Mouse (Mus musculus) C2C12 (cell line): ENCODE data around the gene Gm28308. TPM values are rescaled to one million over a fixed set of nuclear protein-coding genes. Genes with fewer than 3 reads are reported as not detected.

Experiments used
- H3K27me3 ChIP-seq: one replicate; pipeline ENCODE4 v1.6.1; 2011; ENCODE audit not compliant: control insufficient read depth, insufficient read depth, insufficient read length
- H3K36me3 ChIP-seq: one replicate; pipeline ENCODE4 v1.6.1; 2011; ENCODE audit not compliant: control insufficient read depth, insufficient read depth
- H3K4me3 ChIP-seq: one replicate; pipeline ENCODE4 v1.5.1; 2011; ENCODE audit warnings: mild to moderate bottlenecking, control low read depth; ENCODE audit not compliant: poor library complexity, insufficient read depth, severe bottlenecking
- H3K79me2 ChIP-seq: one replicate; pipeline ENCODE4 v1.6.1; 2011; ENCODE audit not compliant: control insufficient read depth, insufficient read depth
- H3K79me3 ChIP-seq: one replicate; pipeline ENCODE4 v1.6.1; 2011; ENCODE audit warnings: low read depth, control low read depth
- H3ac ChIP-seq: one replicate; pipeline ENCODE3; 2011; ENCODE audit warnings: low read depth; ENCODE audit not compliant: control insufficient read depth, insufficient read length
- CEBPB ChIP-seq: IDR thresholded peaks from one replicate; pipeline ENCODE4 v1.6.1; 2011; ENCODE audit warnings: low read depth, mild to moderate bottlenecking, control low read depth, moderate library complexity
- CTCF ChIP-seq: IDR thresholded peaks from one replicate; pipeline ENCODE4 v1.5.1; 2011; ENCODE audit not compliant: control insufficient read depth, insufficient read depth, insufficient read length
- FOSL1 ChIP-seq: IDR thresholded peaks from one replicate; pipeline ENCODE4 v1.8.0; 2011; ENCODE audit warnings: mild to moderate bottlenecking, low read length; ENCODE audit not compliant: poor library complexity, insufficient read depth, severe bottlenecking
- MAX ChIP-seq: IDR thresholded peaks from one replicate; pipeline ENCODE4 v1.6.1; 2011; ENCODE audit warnings: mild to moderate bottlenecking, control low read depth
- MYOD1 ChIP-seq: IDR thresholded peaks from one replicate; pipeline ENCODE4 v1.6.1; 2011; ENCODE audit warnings: low read depth; ENCODE audit not compliant: control insufficient read depth, insufficient read length
- MYOG ChIP-seq: IDR thresholded peaks from one replicate; pipeline ENCODE4 v1.6.1; 2011; ENCODE audit not compliant: control insufficient read depth, insufficient read length; ENCODE audit errors: extremely low read depth
- USF1 ChIP-seq: IDR thresholded peaks from one replicate; pipeline ENCODE4 v1.6.1; 2011; ENCODE audit warnings: low read depth, mild to moderate bottlenecking, control low read depth, moderate library complexity
- polyA plus RNA-seq: library from polyadenylated mRNA; unstranded; fragments of >200 nt; fragmentation: generic; extraction: Trizol; gene quantifications from one replicate; pipeline ENCODE4 v1.2.1, GENCODE M21; 2012; ENCODE audit warnings: missing spikeins

Gm28308 gene
- polyA plus RNA-seq, 1 experiment: 0.75 TPM

DNA sequence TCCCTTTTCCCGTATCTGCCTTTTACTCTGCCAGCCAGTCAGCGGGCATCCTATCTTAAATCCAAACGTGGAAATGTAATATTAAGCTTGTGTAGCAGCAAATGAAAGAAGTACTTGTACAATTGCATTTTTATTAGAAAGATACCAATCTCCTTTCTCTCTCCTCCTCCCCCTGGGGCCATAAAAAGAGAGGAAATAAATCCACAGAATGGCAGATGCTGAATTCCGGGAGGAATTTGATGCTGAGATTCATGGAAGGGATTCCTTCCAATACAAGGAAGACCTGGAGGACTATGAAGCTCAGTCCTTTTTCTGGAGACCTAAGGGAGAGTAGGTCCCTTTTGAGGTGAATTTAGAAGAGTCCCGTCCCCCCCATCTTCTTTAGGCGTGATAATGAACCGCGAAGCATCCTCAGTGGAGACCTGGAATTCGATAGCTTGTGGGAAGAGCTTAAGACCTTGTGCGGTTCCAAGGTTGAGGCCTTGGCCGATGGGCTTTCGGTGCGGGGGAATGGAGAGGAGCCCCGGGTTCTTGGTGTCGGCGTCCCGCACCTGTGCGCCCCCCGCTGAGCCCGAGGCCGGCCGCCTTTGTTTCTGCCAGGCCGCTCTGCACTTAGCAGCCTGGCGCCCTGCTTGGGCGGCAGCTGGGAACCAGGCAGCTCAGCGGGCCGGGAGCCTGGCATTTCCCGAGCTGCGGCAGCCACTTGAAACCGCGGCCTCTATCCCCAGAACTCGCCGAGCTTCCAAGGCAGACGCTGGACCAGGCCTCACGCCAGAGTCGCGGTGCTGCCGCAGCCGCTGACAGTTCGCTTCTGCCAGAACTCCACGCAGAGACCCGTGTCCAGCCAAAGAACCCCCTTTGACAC, 44.7 kb downstream of the Gm28308 start:
- TF ChIP-seq MYOD1: no peak
- TF ChIP-seq CTCF: no peak
- TF ChIP-seq FOSL1: no peak
- no peak for TF ChIP-seq MYOG
- TF ChIP-seq CEBPB: no peak
- TF ChIP-seq MAX: no peak
- TF ChIP-seq USF1: no peak
- peaks cover 6% of the 10 kb centered on the region for H3K36me3 ChIP-seq
- H3K79me2 ChIP-seq: no peaks in the 10 kb centered on the region
- no peaks in the 10 kb centered on the region for H3K79me3 ChIP-seq
- no peak overlapping the region for H3K4me3 ChIP-seq
- no peak overlapping the region for H3ac ChIP-seq
- no peaks in the 10 kb centered on the region for H3K27me3 ChIP-seq

DNA sequence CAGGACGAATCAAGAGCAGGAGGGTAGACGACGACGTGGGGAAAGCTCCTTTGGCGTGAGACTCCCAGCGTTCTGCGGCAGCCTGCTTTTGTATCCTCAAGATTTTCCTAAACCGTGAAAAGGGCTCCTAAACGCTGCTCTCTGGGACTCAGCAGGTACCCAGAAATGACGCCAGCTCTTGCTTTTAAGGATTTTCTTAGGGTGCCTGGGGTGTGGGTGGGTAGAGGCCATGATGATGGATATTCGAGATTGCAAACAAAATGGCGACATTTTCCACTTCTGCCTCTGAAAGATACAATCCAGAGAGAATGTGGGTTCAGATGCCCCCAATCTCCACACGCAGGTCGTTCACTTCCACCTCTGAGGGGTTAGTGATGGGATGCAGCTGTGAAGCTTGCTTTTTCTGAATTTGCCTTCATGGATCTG, 45.4 kb downstream of the Gm28308 start:
- peaks cover 12% of the 10 kb centered on the region for H3K36me3 ChIP-seq
- peaks cover 3% of the 10 kb centered on the region for H3K79me3 ChIP-seq
- TF ChIP-seq MYOG: no peak
- no peak for TF ChIP-seq CEBPB
- no peak for TF ChIP-seq MAX
- no peak for TF ChIP-seq CTCF
- no peak for TF ChIP-seq FOSL1
- no peak for TF ChIP-seq MYOD1
- TF ChIP-seq USF1: no peak
- no peaks in the 10 kb centered on the region for H3K27me3 ChIP-seq
- H3ac ChIP-seq: no peak overlapping the region
- peaks cover 3% of the 10 kb centered on the region for H3K79me2 ChIP-seq
- no peak overlapping the region for H3K4me3 ChIP-seq

DNA sequence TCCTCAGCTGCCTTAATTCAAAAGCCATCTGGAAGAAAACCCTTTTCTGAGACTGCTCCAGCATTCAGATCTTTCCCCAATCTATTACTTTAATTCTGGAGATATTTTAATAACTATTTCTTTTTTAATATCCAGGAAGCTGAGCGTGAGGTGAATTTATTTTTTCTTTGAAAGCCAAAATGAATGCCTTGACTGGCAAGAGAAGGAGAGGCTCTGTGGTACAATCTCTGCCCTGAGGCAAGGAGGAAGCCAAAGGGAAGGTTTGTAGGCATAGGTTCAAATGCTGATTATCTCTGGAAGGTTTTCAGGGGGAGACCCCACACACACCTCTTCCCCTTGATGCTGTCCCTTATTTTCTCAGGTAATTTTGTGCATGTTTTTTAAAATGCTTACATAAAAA, 46.0 kb downstream of the Gm28308 start:
- Histone ChIP-seq H3K4me3 (no peak overlapping the region), H3ac (no peak overlapping the region), H3K36me3 (peaks cover 17% of the 10 kb centered on the region), H3K79me3 (peaks cover 5% of the 10 kb centered on the region), H3K79me2 (peaks cover 8% of the 10 kb centered on the region), H3K27me3 (no peaks in the 10 kb centered on the region)
- TF ChIP-seq FOSL1 (no peak), CTCF (no peak), USF1 (no peak), MYOG (no peak), MYOD1 (no peak), CEBPB (no peak), MAX (no peak)

- H3K27me3 ChIP-seq: no peaks in the 10 kb centered on the region
Measured at GRCm38 (mm10) chr6:52166431-52167077, 46.6 kb downstream of the Gm28308 start.

GRCm38 (mm10) chr6:52165441-52166370, 47.4 kb downstream of the Gm28308 start:
- no peak overlapping the region for H3K4me3 ChIP-seq
- H3ac ChIP-seq: no peak overlapping the region
- H3K36me3 ChIP-seq: peaks cover 22% of the 10 kb centered on the region
- H3K79me2 ChIP-seq: peaks cover 21% of the 10 kb centered on the region
- no peaks in the 10 kb centered on the region for H3K27me3 ChIP-seq
- peaks cover 10% of the 10 kb centered on the region for H3K79me3 ChIP-seq
- no peak for TF ChIP-seq MAX
- TF ChIP-seq USF1: no peak
- no peak for TF ChIP-seq FOSL1
- no peak for TF ChIP-seq CTCF
- no peak for TF ChIP-seq MYOD1
- no peak for TF ChIP-seq MYOG

More at GRCm38 (mm10) chr6:52166431-52167077, 46.6 kb downstream of the Gm28308 start:
- Histone ChIP-seq H3K36me3 (peaks cover 22% of the 10 kb centered on the region), H3K4me3 (no peak overlapping the region), H3ac (no peak overlapping the region), H3K79me2 (peaks cover 14% of the 10 kb centered on the region), H3K79me3 (peaks cover 8% of the 10 kb centered on the region)
- TF ChIP-seq CTCF: no peak
- no peak for TF ChIP-seq MYOG
- no peak for TF ChIP-seq MYOD1
- no peak for TF ChIP-seq CEBPB
- no peak for TF ChIP-seq FOSL1
- TF ChIP-seq USF1: no peak
- TF ChIP-seq MAX: no peak
